Mouse (Mus musculus): ENCODE data around the gene Nell2. TPM values are rescaled to one million over a fixed set of nuclear protein-coding genes. Genes with fewer than 3 reads are reported as not detected.

Nell2 gene
- polyA plus RNA-seq, 1 experiment from 2014 or later, result 13.5 TPM

DNA sequence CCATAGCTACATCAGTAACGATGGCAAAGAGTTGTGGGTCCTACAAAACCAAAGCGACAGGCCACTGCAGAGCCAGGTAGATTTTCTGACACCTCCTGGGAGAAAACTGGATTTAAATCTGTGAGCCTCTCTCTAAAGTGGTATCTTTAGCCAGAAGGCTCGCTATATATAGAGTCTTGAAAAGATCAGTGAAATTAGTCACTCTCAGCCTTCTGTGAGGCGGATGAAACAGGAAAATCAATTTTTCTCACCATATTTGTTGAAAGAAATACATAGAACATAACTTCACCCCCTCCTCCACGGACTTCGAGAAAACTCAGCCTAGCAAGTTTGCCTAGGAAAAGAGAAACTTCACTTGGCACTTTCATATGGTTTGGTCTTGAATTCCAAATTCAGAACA is 54.4 kb downstream of the Nell2 start:
- Histone ChIP-seq H3K27ac (no peak overlapping the region), H3K36me3 (no peaks in the 10 kb centered on the region), H3K4me1 (no peaks in the 10 kb centered on the region), H3K4me3 (no peak overlapping the region), H3K9ac (no peak overlapping the region), H3K4me2 (no peak overlapping the region), H3K27me3 (no peaks in the 10 kb centered on the region), H3K9me3 (no peaks in the 10 kb centered on the region)
- ATAC-seq (ENCODE audit: insufficient number of reproducible peaks, insufficient read depth, low FRiP score, low TSS enrichment, low read depth), result no peak
- 72% methylated on average over 6 of the region's 6 CpGs for WGBS

DNA sequence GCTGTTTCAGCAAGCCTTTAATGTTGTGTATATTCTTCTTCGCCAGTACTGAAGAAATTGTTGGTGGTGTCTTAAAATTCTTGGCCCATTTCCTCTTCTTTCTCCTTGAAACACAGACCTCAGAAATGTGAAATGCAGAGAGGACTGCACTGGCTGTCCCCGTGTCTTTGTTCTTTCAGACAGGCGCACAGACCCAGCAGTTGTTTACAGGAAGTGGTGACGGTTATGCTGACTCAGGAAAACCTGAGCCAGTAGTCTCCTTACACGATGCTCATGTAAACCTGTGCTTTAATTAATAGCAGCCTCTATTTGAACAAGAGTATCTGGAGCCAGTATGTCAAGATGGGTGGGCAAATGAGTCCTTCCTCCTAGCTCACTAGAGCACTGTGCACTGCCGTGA is 61.2 kb downstream of the Nell2 start:
- H3K4me3 ChIP-seq, result no peak overlapping the region
- WGBS, result 27% methylated on average over 6 of the region's 6 CpGs
- no peaks in the 10 kb centered on the region for H3K36me3 ChIP-seq
- no peak overlapping the region for H3K4me2 ChIP-seq
- H3K27ac ChIP-seq, result no peak overlapping the region
- no peak for ATAC-seq (ENCODE audit: insufficient number of reproducible peaks, insufficient read depth, low FRiP score, low TSS enrichment, low read depth)
- H3K4me1 ChIP-seq, result 0 out of 2 replicates have a peak, but pooled peaks cover 5% of the 10 kb centered on the region
- H3K27me3 ChIP-seq, result no peaks in the 10 kb centered on the region
- no peak overlapping the region for H3K9ac ChIP-seq
- H3K9me3 ChIP-seq, result no peaks in the 10 kb centered on the region

DNA sequence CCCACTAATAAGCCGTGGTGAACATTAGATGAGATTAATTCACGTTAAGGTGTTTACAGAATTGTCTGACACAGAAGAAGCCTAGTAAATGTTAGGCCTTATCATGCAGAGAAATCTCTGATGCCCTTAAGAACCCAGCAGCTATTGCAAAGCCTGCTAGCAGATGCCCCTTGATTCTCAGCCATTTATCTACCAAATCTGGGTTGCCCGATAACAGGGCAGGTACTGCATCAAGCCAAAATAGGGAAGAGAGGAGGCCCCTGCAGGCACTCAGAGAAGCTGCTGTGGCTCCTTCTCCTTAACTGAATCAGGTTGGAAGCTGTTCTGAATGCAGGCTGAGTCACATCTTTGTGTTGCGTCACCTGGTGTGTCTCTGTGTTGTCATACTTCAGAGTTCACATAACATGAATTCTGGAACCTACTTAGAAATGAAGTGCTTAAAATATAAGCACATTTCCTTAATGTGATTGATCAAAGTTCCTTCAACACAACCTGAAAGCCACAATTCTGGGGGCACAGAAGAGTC is 68.3 kb downstream of the Nell2 start:
- H3K4me1 ChIP-seq, result no peaks in the 10 kb centered on the region
- no peak overlapping the region for H3K4me2 ChIP-seq
- no peaks in the 10 kb centered on the region for H3K9me3 ChIP-seq
- WGBS, result 79% methylated on average over 4 of the region's 4 CpGs
- no peak for ATAC-seq (ENCODE audit: insufficient number of reproducible peaks, insufficient read depth, low FRiP score, low TSS enrichment, low read depth)
- no peak overlapping the region for H3K4me3 ChIP-seq
- H3K27ac ChIP-seq, result no peak overlapping the region
- no peak overlapping the region for H3K9ac ChIP-seq
- H3K27me3 ChIP-seq, result no peaks in the 10 kb centered on the region
- no peaks in the 10 kb centered on the region for H3K36me3 ChIP-seq

DNA sequence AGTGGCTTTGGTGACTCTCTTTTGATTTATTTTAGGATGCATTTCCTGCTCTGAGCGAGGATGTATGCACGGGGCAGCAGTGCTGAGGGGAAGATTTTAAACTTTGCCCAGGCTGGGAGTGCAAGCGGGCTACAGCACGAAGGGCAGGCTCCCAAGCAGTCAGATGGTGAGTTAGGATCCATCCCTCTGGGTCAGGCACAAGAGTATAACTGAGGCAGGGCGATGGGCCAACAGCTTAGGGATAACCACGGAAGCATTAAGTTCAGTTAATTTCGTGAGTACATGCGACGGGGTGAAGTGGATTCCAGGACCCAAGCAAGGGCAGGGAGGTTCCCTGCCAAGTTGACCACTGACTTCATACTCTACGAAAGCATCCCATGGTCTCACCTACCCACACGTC is 83.8 kb downstream of the Nell2 start:
- H3K9ac ChIP-seq, result no peak overlapping the region
- no peaks in the 10 kb centered on the region for H3K27me3 ChIP-seq
- WGBS, result 81% methylated on average over 11 of the region's 11 CpGs
- H3K36me3 ChIP-seq, result no peaks in the 10 kb centered on the region
- no peak overlapping the region for H3K27ac ChIP-seq
- no peaks in the 10 kb centered on the region for H3K9me3 ChIP-seq
- ATAC-seq (ENCODE audit: insufficient number of reproducible peaks, insufficient read depth, low FRiP score, low TSS enrichment, low read depth), result no peak
- no peaks in the 10 kb centered on the region for H3K4me1 ChIP-seq
- no peak overlapping the region for H3K4me3 ChIP-seq
- no peak overlapping the region for H3K4me2 ChIP-seq

DNA sequence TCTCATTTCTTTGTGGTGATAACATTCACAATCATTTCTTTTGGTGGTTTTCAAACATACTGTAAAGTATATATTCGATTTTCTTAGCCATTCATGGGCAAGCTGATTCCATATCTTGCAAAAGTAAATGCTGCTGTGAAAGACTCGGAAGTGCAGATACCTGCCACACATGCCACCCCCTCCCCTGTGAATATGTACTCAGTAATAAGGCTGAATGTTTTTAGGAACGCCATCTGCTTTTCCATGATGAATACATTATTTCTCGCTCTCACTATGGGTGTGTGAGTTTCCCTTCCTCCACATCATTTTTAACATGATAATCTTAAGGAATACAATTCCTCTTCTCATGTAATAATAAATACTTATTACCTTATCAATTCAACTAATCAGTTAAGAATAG is 90.6 kb downstream of the Nell2 start:
- no peak overlapping the region for H3K9ac ChIP-seq
- no peaks in the 10 kb centered on the region for H3K36me3 ChIP-seq
- 89% methylated on average over 4 of the region's 4 CpGs for WGBS
- H3K9me3 ChIP-seq, result no peaks in the 10 kb centered on the region
- no peak overlapping the region for H3K27ac ChIP-seq
- no peaks in the 10 kb centered on the region for H3K4me1 ChIP-seq
- H3K27me3 ChIP-seq, result no peaks in the 10 kb centered on the region
- H3K4me2 ChIP-seq, result no peak overlapping the region
- H3K4me3 ChIP-seq, result no peak overlapping the region
- no peak for ATAC-seq (ENCODE audit: insufficient number of reproducible peaks, insufficient read depth, low FRiP score, low TSS enrichment, low read depth)

- H3K27ac ChIP-seq, result no peak overlapping the region
- no peak for ATAC-seq (ENCODE audit: insufficient number of reproducible peaks, insufficient read depth, low FRiP score, low TSS enrichment, low read depth)
- no peak overlapping the region for H3K9ac ChIP-seq
- H3K36me3 ChIP-seq, result no peaks in the 10 kb centered on the region
- no peak overlapping the region for H3K4me3 ChIP-seq
- no peaks in the 10 kb centered on the region for H3K4me1 ChIP-seq
- H3K9me3 ChIP-seq, result no peaks in the 10 kb centered on the region
- H3K27me3 ChIP-seq, result no peaks in the 10 kb centered on the region
- WGBS, result 77% methylated on average over 1 of the region's 1 CpGs
- no peak overlapping the region for H3K4me2 ChIP-seq
Measured at GRCm38 (mm10) chr15:95436261-95436660, 92.1 kb downstream of the Nell2 start.

- H3K4me3 ChIP-seq, result no peak overlapping the region
- 73% methylated on average over 13 of the region's 13 CpGs for WGBS
- no peaks in the 10 kb centered on the region for H3K27me3 ChIP-seq
- H3K4me1 ChIP-seq, result no peaks in the 10 kb centered on the region
- no peaks in the 10 kb centered on the region for H3K9me3 ChIP-seq
- H3K36me3 ChIP-seq, result no peaks in the 10 kb centered on the region
- H3K4me2 ChIP-seq, result no peak overlapping the region
- no peak overlapping the region for H3K9ac ChIP-seq
- no peak overlapping the region for H3K27ac ChIP-seq
- ATAC-seq (ENCODE audit: insufficient number of reproducible peaks, insufficient read depth, low FRiP score, low TSS enrichment, low read depth), result no peak
Measured at GRCm38 (mm10) chr15:95431156-95431799, 97.1 kb downstream of the Nell2 start.

GRCm38 (mm10) chr15:95430000-95430399 is 98.4 kb downstream of the Nell2 start:
- Histone ChIP-seq H3K4me2 (no peak overlapping the region), H3K36me3 (no peaks in the 10 kb centered on the region), H3K4me1 (no peaks in the 10 kb centered on the region), H3K9ac (no peak overlapping the region), H3K27ac (no peak overlapping the region), H3K27me3 (no peaks in the 10 kb centered on the region), H3K4me3 (no peak overlapping the region), H3K9me3 (no peaks in the 10 kb centered on the region)
- ATAC-seq (ENCODE audit: insufficient number of reproducible peaks, insufficient read depth, low FRiP score, low TSS enrichment, low read depth), result no peak
- 94% methylated on average over 8 of the region's 8 CpGs for WGBS

GRCm38 (mm10) chr15:95428003-95428663 is 100.2 kb downstream of the Nell2 start:
- no peak for ATAC-seq (ENCODE audit: insufficient number of reproducible peaks, insufficient read depth, low FRiP score, low TSS enrichment, low read depth)
- Histone ChIP-seq H3K27ac (no peak overlapping the region), H3K9ac (no peak overlapping the region), H3K9me3 (no peaks in the 10 kb centered on the region), H3K4me3 (no peak overlapping the region), H3K4me2 (no peak overlapping the region), H3K36me3 (no peaks in the 10 kb centered on the region), H3K27me3 (no peaks in the 10 kb centered on the region), H3K4me1 (no peaks in the 10 kb centered on the region)
- WGBS, result 56% methylated on average over 7 of the region's 7 CpGs

DNA sequence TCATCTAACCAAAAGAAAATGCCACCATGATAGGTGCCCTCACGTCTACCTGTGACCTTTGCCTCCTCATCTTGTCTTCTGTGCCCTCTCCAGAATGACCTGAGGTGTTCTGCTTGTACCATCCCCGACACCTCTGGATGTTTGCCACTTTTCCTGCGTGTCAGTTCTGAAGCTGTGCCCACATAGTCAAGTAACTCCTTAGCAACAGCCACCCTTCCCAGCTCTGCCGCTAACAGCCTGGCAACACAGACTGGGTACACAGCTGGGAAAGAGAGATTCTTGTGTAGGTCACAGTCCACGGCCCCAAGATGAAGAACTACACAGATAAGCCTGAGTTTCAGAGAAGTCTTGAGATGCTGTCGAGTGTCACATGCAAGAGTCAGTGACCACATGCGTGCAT is 103.3 kb downstream of the Nell2 start:
- no peak overlapping the region for H3K9ac ChIP-seq
- no peak overlapping the region for H3K27ac ChIP-seq
- H3K9me3 ChIP-seq, result no peaks in the 10 kb centered on the region
- no peak overlapping the region for H3K4me2 ChIP-seq
- no peaks in the 10 kb centered on the region for H3K4me1 ChIP-seq
- H3K4me3 ChIP-seq, result no peak overlapping the region
- 84% methylated on average over 7 of the region's 7 CpGs for WGBS
- no peak for ATAC-seq (ENCODE audit: insufficient number of reproducible peaks, insufficient read depth, low FRiP score, low TSS enrichment, low read depth)
- H3K36me3 ChIP-seq, result no peaks in the 10 kb centered on the region
- H3K27me3 ChIP-seq, result no peaks in the 10 kb centered on the region

GRCm38 (mm10) chr15:95422226-95422950 is 106.0 kb downstream of the Nell2 start:
- ATAC-seq (ENCODE audit: insufficient number of reproducible peaks, insufficient read depth, low FRiP score, low TSS enrichment, low read depth), result no peak
- 71% methylated on average over 15 of the region's 15 CpGs for WGBS
- no peak overlapping the region for H3K4me3 ChIP-seq

GRCm38 (mm10) chr15:95418641-95419040 is 109.7 kb downstream of the Nell2 start:
- no peaks in the 10 kb centered on the region for H3K4me1 ChIP-seq
- H3K4me2 ChIP-seq, result no peak overlapping the region
- no peaks in the 10 kb centered on the region for H3K36me3 ChIP-seq
- H3K27ac ChIP-seq, result no peak overlapping the region
- no peaks in the 10 kb centered on the region for H3K27me3 ChIP-seq
- no peak overlapping the region for H3K4me3 ChIP-seq
- H3K9me3 ChIP-seq, result no peaks in the 10 kb centered on the region
- ATAC-seq (ENCODE audit: insufficient number of reproducible peaks, insufficient read depth, low FRiP score, low TSS enrichment, low read depth), result no peak
- 85% methylated on average over 4 of the region's 4 CpGs for WGBS
- no peak overlapping the region for H3K9ac ChIP-seq

More at GRCm38 (mm10) chr15:95422226-95422950, 106.0 kb downstream of the Nell2 start:
- Histone ChIP-seq H3K9me3 (no peaks in the 10 kb centered on the region), H3K27me3 (no peaks in the 10 kb centered on the region), H3K4me2 (no peak overlapping the region), H3K4me1 (no peaks in the 10 kb centered on the region), H3K27ac (no peak overlapping the region), H3K36me3 (no peaks in the 10 kb centered on the region), H3K9ac (no peak overlapping the region)

Data from embryonic facial prominence, embryonic 13.5 days (tissue).